Mouse (Mus musculus) megakaryocyte-erythroid progenitor cell, adult 5-6 weeks (primary cell): Measurements from ENCODE around the gene Gm15114. TPM values are rescaled to one million over a fixed set of nuclear protein-coding genes. Genes with fewer than 3 reads are reported as not detected.
"Not testable (repeated sequence)": the region's sequence is repeated elsewhere in the genome, so short reads cannot be mapped to it uniquely, and the experiment has no call there.

Experiments used
- ATAC-seq: replicated peaks from 2 replicates; pipeline ENCODE4 v1.8.0; 2016; ENCODE audit warnings: mild to moderate bottlenecking, inconsistent platforms; ENCODE audit not compliant: severe bottlenecking, poor library complexity, low FRiP score, low TSS enrichment
- total RNA-seq, 2 experiments: library from RNA; stranded (forward) in 1 of 2; stranded (reverse) in 1 of 2; fragments of 200-1000, 215-1000 nt in 1 of 2; fragments of >200 nt in 1 of 2; fragmentation: Nextera tagmentation in 1 of 2; gene quantifications; 2 replicates each; pipeline ENCODE4 v1.2.3; 2014 to 2017

The Gm15114 gene
- not detected in 2 replicates for total RNA-seq (2014; fragmentation: Nextera tagmentation)
- total RNA-seq (2017), result not detected in 2 replicates

- ATAC-seq, result not testable (repeated sequence)
Measured at GRCm38 (mm10) chrX:148488649-148489048, at the start of gene Gm15114. TSS of gene Gm15114 (plus strand) at chrX:148488949.

Other genes with a start within 250 kb of the Gm15114 start
- gene Gm8334, start 126.2 kb downstream of the Gm15114 start, total RNA-seq (2014; fragmentation: Nextera tagmentation), result not detected in 2 replicates
- gene Gm8334, start 126.2 kb downstream of the Gm15114 start, total RNA-seq (2017), result not detected in 2 replicates
- gene Gm15127, start 174.6 kb downstream of the Gm15114 start, total RNA-seq (2014; fragmentation: Nextera tagmentation), result not detected in 2 replicates
- not detected in 2 replicates for gene Gm15127, start 174.6 kb downstream of the Gm15114 start, total RNA-seq (2017)